Mouse (Mus musculus): ENCODE measurements at regions not wholly inside any gene's neighbourhood (a gene's known extent, or its start where the extent isn't known, plus 50 kb on each side); places are given as distances from the start of the nearest gene placed in this dataset.
"Not testable (repeated sequence)": the region's sequence is repeated elsewhere in the genome, so short reads cannot be mapped to it uniquely, and the experiment has no call there.

DNA sequence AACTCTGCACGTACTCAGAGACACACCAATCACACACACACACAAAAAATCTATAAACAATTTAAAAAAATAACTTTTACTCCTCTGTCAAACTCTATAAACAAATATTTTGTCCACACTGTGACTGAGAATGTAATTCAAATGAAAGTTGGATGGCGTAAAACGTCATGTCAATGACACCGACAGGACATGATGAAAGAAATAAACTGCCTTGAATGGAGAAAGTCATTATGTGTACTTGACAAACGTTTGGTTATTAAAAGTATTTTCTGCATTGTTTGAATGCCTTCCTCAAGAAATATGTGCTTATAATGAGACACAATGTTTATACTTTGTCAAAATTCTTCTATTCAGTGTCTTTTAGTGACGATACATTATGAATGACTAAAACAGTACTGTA lies 1171.6 kb upstream of the Pcdh20 start:
- H3K4me2 ChIP-seq, result no peak overlapping the region

DNA sequence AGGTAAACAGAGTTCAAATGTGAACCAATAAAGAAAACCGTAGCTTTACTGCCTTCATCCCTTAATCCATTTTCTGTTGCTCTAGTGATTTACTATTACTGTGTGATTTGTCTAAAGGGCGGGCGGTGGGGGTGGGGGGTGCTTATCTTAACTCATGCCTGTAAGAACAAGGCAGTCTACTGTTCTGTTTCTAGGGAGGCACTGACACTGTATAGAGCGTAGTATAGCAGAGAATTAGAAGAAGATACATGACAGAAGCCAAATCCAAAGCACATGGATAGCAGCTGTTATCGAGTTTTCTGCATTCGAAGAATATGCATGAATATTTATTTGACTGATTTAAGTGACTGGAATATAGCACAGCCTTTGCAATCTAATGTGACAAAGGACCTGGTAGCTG lies 1168.1 kb upstream of the Pcdh20 start:
- Histone ChIP-seq H3K36me3 (replicated peaks) (no peaks in the 10 kb centered on the region), H3K4me2 (no peak overlapping the region), H3K27ac (no peak overlapping the region), H3K27me3 (no peaks in the 10 kb centered on the region), H3K4me1 (no peaks in the 10 kb centered on the region), H3K9me3 (no peaks in the 10 kb centered on the region), H3K9ac (no peak overlapping the region), H3K4me3 (replicated peaks) (no peak overlapping the region)
- 76% methylated on average over 6 of the region's 6 CpGs for WGBS
- no peak for ATAC-seq (ENCODE audit: low FRiP score)

More for the DNA sequence above, 1171.6 kb upstream of the Pcdh20 start:
- no peak overlapping the region for H3K9ac ChIP-seq
- H3K9me3 ChIP-seq, result no peaks in the 10 kb centered on the region
- no peaks in the 10 kb centered on the region for H3K27me3 ChIP-seq
- 89% methylated on average over 6 of the region's 6 CpGs for WGBS
- no peaks in the 10 kb centered on the region for H3K4me1 ChIP-seq
- H3K27ac ChIP-seq, result no peak overlapping the region
- no peak overlapping the region for H3K4me3 ChIP-seq (replicated peaks)
- ATAC-seq (ENCODE audit: low FRiP score), result no peak
- no peaks in the 10 kb centered on the region for H3K36me3 ChIP-seq (replicated peaks)

- Histone ChIP-seq H3K4me3 (replicated peaks) (no peak overlapping the region), H3K27ac (no peak overlapping the region), H3K36me3 (replicated peaks) (no peaks in the 10 kb centered on the region), H3K4me2 (no peak overlapping the region), H3K9ac (no peak overlapping the region), H3K4me1 (no peaks in the 10 kb centered on the region), H3K9me3 (no peaks in the 10 kb centered on the region), H3K27me3 (no peaks in the 10 kb centered on the region)
- 63% methylated on average over 2 of the region's 2 CpGs for WGBS
- ATAC-seq (ENCODE audit: low FRiP score), result no peak
These were observed 1165.5 kb upstream of the Pcdh20 start for GRCm38 (mm10) chr14:89636689-89637088.

DNA sequence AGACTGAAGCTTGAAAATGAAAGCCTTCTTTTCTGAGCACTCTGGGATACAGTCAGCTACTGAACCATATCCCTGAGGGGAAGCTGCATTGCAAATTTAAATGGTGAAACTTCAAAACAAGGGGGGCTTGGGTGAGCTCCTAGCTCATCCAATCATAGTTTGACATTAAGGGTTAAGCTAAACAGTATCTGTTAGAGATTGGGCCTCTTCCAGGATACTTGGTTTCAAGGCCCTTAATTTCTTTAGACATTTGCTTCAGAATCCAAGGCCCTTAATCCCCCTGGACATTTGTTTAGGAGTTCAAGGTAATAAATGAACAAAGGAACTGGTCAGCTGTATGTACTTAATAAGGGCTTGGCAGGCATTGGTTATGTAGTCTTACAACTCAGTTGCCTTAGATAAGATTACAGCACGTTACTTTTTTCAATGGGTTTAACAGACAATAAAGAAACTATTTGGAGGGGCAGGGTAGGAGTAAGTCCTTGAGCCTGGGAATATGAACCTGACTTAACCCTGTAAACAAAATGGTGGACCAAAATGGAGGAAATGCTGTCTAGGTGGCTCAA lies 1163.4 kb upstream of the Pcdh20 start:
- no peak for ATAC-seq (ENCODE audit: low FRiP score)
- H3K27me3 ChIP-seq, result no peaks in the 10 kb centered on the region

DNA sequence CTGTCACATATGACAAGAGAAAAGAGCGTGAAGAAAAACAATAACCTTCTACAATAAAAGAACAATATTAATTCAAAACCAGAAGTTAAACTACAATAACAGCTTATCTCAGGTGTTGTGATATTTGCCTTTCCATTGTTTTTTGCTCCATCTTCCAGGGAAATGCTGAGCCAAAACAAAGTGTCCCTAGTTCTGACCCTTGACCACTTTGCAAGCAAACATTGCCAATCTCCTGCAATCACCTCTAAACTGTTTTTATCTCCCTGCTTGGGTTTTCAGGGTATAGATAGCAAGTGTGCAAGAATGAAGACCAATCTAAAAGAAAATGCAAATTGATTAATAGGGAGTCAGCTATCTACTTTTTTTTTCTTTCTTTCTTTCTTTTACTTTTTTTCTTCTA lies 1162.5 kb upstream of the Pcdh20 start:
- H3K9ac ChIP-seq, result no peak overlapping the region
- 88% methylated on average over 1 of the region's 1 CpGs for WGBS
- ATAC-seq (ENCODE audit: low FRiP score), result no peak
- no peak overlapping the region for H3K4me3 ChIP-seq (replicated peaks)
- no peaks in the 10 kb centered on the region for H3K27me3 ChIP-seq
- H3K9me3 ChIP-seq, result no peaks in the 10 kb centered on the region
- H3K27ac ChIP-seq, result no peak overlapping the region
- H3K4me2 ChIP-seq, result no peak overlapping the region
- no peaks in the 10 kb centered on the region for H3K4me1 ChIP-seq
- no peaks in the 10 kb centered on the region for H3K36me3 ChIP-seq (replicated peaks)

More for the DNA sequence above, 1163.4 kb upstream of the Pcdh20 start:
- H3K4me2 ChIP-seq, result no peak overlapping the region
- H3K9ac ChIP-seq, result no peak overlapping the region
- H3K4me1 ChIP-seq, result no peaks in the 10 kb centered on the region
- H3K27ac ChIP-seq, result no peak overlapping the region
- H3K4me3 ChIP-seq (replicated peaks), result no peak overlapping the region
- WGBS, result 13% methylated on average over 1 of the region's 1 CpGs
- no peaks in the 10 kb centered on the region for H3K9me3 ChIP-seq
- H3K36me3 ChIP-seq (replicated peaks), result no peaks in the 10 kb centered on the region

GRCm38 (mm10) chr14:89610670-89611069 lies 1139.5 kb upstream of the Pcdh20 start:
- no peak overlapping the region for H3K4me2 ChIP-seq
- H3K9ac ChIP-seq, result no peak overlapping the region
- no peaks in the 10 kb centered on the region for H3K27me3 ChIP-seq
- no peak for ATAC-seq (ENCODE audit: low FRiP score)
- WGBS, result 74% methylated on average over 2 of the region's 2 CpGs
- no peak overlapping the region for H3K27ac ChIP-seq
- H3K4me3 ChIP-seq (replicated peaks), result no peak overlapping the region
- no peaks in the 10 kb centered on the region for H3K36me3 ChIP-seq (replicated peaks)
- H3K4me1 ChIP-seq, result no peaks in the 10 kb centered on the region
- H3K9me3 ChIP-seq, result no peaks in the 10 kb centered on the region

GRCm38 (mm10) chr14:89609666-89610448 lies 1138.7 kb upstream of the Pcdh20 start:
- not testable (repeated sequence) for H3K36me3 ChIP-seq (replicated peaks); ATAC-seq (ENCODE audit: low FRiP score); H3K4me3 ChIP-seq (replicated peaks); H3K9me3 ChIP-seq; H3K9ac ChIP-seq; H3K4me1 ChIP-seq; H3K4me2 ChIP-seq; H3K27me3 ChIP-seq; H3K27ac ChIP-seq
- 59% methylated on average over 10 of the region's 10 CpGs for WGBS

- no peaks in the 10 kb centered on the region for H3K9me3 ChIP-seq
- ATAC-seq (ENCODE audit: low FRiP score), result no peak
- H3K9ac ChIP-seq, result no peak overlapping the region
- H3K4me3 ChIP-seq (replicated peaks), result no peak overlapping the region
- no peak overlapping the region for H3K4me2 ChIP-seq
- WGBS, result 72% methylated on average over 1 of the region's 1 CpGs
- no peaks in the 10 kb centered on the region for H3K36me3 ChIP-seq (replicated peaks)
- H3K27me3 ChIP-seq, result no peaks in the 10 kb centered on the region
- H3K27ac ChIP-seq, result no peak overlapping the region
- no peaks in the 10 kb centered on the region for H3K4me1 ChIP-seq
These were observed 1136.4 kb upstream of the Pcdh20 start for GRCm38 (mm10) chr14:89607550-89607949.

DNA sequence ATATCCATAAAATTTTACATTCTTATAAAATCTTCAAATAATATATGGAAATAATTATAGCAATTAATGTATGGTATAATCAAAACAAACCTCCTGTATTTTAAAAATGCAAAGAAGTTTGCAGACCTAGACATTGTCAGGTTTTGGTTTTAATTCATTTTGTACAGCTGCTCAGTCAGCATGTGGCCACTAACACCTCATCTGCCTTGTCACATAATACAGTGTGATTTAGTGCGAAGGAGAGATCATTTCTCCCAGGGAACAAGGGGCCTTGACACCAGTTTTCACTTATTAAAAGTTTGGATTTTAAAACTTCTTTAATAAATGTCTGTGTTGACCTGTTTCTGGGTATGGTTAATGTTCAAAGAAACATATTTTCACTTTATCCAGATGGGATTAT lies 1126.6 kb upstream of the Pcdh20 start:
- Histone ChIP-seq H3K27me3 (no peaks in the 10 kb centered on the region), H3K27ac (no peak overlapping the region), H3K36me3 (replicated peaks) (no peaks in the 10 kb centered on the region), H3K4me2 (no peak overlapping the region), H3K4me3 (replicated peaks) (no peak overlapping the region), H3K9me3 (no peaks in the 10 kb centered on the region), H3K9ac (no peak overlapping the region), H3K4me1 (no peaks in the 10 kb centered on the region)
- WGBS, result 83% methylated on average over 1 of the region's 1 CpGs
- ATAC-seq (ENCODE audit: low FRiP score), result no peak

GRCm38 (mm10) chr14:89573576-89573975 lies 1102.4 kb upstream of the Pcdh20 start:
- H3K27me3 ChIP-seq, result no peaks in the 10 kb centered on the region
- no peaks in the 10 kb centered on the region for H3K4me1 ChIP-seq
- no peak overlapping the region for H3K27ac ChIP-seq
- H3K36me3 ChIP-seq (replicated peaks), result no peaks in the 10 kb centered on the region
- no peak for ATAC-seq (ENCODE audit: low FRiP score)
- H3K4me2 ChIP-seq, result no peak overlapping the region
- no peak overlapping the region for H3K4me3 ChIP-seq (replicated peaks)
- no peaks in the 10 kb centered on the region for H3K9me3 ChIP-seq
- H3K9ac ChIP-seq, result no peak overlapping the region
- WGBS, result 80% methylated on average over 3 of the region's 3 CpGs

DNA sequence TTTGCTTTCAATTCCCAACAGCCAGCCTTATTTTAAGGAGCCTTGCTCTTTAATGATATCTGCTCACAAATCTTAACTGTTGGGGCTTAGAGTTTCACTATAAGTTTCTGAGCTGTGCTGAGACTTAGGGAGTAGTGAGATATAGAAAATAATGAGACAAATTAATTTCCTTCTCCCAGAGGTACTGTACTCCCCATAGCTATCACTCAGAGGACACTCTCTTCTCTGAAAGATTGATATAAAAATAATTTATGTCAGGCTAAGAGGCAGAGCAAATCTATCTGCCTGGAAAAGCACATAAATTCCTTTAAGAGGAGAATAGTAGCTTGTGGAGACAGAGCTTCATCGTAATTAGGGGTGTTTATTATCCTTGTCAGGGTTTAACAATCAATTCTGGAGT lies 1100.5 kb upstream of the Pcdh20 start:
- Histone ChIP-seq H3K9ac (no peak overlapping the region), H3K4me3 (replicated peaks) (no peak overlapping the region), H3K4me1 (no peaks in the 10 kb centered on the region), H3K9me3 (no peaks in the 10 kb centered on the region), H3K27ac (no peak overlapping the region), H3K4me2 (no peak overlapping the region), H3K27me3 (no peaks in the 10 kb centered on the region), H3K36me3 (replicated peaks) (no peaks in the 10 kb centered on the region)
- WGBS, result 68% methylated on average over 1 of the region's 1 CpGs
- ATAC-seq (ENCODE audit: low FRiP score), result no peak

DNA sequence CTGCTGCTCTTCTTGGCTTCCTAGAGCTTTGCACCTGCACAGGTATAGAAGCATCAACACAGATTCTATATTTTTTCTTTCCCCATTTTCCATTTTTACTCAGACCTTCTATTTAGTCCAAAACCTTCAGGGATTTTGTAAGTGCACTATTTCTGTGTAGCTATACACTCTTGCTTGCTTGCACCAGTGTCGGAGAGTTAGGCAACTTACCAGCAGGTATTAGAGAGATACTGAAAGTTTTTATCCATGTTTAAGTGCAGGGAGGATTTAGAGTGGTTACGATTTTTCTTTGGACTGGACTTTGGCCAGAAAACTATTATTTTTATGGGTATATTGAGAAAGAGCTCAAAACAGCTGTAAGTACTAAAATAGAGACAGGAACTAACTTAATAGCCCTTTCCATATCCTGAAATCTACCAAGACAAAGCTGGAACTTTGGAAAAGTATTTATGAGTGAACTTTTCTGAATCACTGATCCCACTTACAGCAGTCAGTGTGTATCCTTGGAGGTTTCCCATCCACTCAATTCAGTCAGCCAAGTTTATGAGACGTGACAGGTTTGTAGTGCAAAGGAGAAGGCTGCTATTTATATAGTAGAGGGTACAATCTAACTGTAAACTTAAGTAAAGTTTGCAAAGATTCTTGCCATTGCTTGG lies 1088.8 kb upstream of the Pcdh20 start:
- WGBS, result 85% methylated on average over 3 of the region's 3 CpGs
- no peaks in the 10 kb centered on the region for H3K36me3 ChIP-seq (replicated peaks)
- no peak overlapping the region for H3K27ac ChIP-seq
- no peaks in the 10 kb centered on the region for H3K4me1 ChIP-seq
- no peak overlapping the region for H3K9ac ChIP-seq
- H3K4me3 ChIP-seq (replicated peaks), result no peak overlapping the region
- no peaks in the 10 kb centered on the region for H3K27me3 ChIP-seq
- H3K9me3 ChIP-seq, result no peaks in the 10 kb centered on the region
- H3K4me2 ChIP-seq, result no peak overlapping the region
- ATAC-seq (ENCODE audit: low FRiP score), result no peak

- ATAC-seq (ENCODE audit: low FRiP score), result 0 out of 2 replicates have a peak, but pooled peaks have one; percentile 36
- H3K27ac ChIP-seq, result no peak overlapping the region
- no peaks in the 10 kb centered on the region for H3K27me3 ChIP-seq
- no peak overlapping the region for H3K9ac ChIP-seq
- no peak overlapping the region for H3K4me2 ChIP-seq
- no peaks in the 10 kb centered on the region for H3K9me3 ChIP-seq
- no peaks in the 10 kb centered on the region for H3K4me1 ChIP-seq
- no peaks in the 10 kb centered on the region for H3K36me3 ChIP-seq (replicated peaks)
- H3K4me3 ChIP-seq (replicated peaks), result no peak overlapping the region
These were observed 1086.1 kb upstream of the Pcdh20 start for GRCm38 (mm10) chr14:89557334-89557733.

Measured in forebrain, embryonic 12.5 days (tissue).